Mouse (Mus musculus) C2C12 (cell line): ENCODE data around the gene Gm45837.

ENCODE experiments used
- CEBPB ChIP-seq: IDR thresholded peaks from one replicate; pipeline ENCODE4 v1.6.1; 2011; ENCODE audit warnings: low read depth, mild to moderate bottlenecking, control low read depth, moderate library complexity
- CTCF ChIP-seq: IDR thresholded peaks from one replicate; pipeline ENCODE4 v1.5.1; 2011; ENCODE audit not compliant: control insufficient read depth, insufficient read depth, insufficient read length
- MAX ChIP-seq: IDR thresholded peaks from one replicate; pipeline ENCODE4 v1.6.1; 2011; ENCODE audit warnings: mild to moderate bottlenecking, control low read depth
- USF1 ChIP-seq: IDR thresholded peaks from one replicate; pipeline ENCODE4 v1.6.1; 2011; ENCODE audit warnings: low read depth, mild to moderate bottlenecking, control low read depth, moderate library complexity

DNA sequence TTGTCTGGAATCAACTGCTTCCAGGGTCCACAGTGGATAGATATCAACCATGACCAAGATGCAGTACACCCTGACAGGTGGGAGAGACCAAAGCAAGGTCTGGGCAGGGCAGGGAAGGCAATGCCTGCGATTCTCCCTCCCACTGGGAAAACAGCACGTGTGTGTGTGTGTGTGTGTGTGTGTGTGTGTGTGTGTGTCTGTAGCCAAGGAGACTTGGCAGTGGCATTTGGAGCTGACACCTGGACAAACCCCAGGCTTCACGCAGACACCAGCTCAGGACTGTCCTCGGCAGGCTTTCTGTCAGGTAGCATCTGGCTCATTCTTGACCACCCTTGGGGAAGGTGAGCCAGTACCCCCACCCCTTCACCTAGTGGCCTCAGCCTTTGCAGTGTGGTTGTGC lies 69.2 kb downstream of the Gm45837 start:
- no peak for TF ChIP-seq CTCF
- no peak for TF ChIP-seq MAX
- no peak for TF ChIP-seq USF1
- no peak for TF ChIP-seq CEBPB
